ENCODE assay signal across 8 mouse cellular contexts in genomic region chr9:34995660-34996378, GRCm38 (mm10).
DNase-seq lines count a peak whose midpoint lies in the region; ATAC-seq and TF ChIP-seq lines count a peak whose summit lies in the region.

No protein-coding gene starts in this region.

- no peak overlapping the region for H3K4me2 ChIP-seq in forebrain, embryonic 14.5 days (ENCODE audit: low read length)

- peak; percentile 26 to 44 for DNase-seq in layer of hippocampus, adult 18-20 months (ENCODE audit: low spot score in 2 of 2)
- DNase-seq in layer of hippocampus, adult 9-10 months (ENCODE audit: low spot score): no peak
- peak; percentile 68 for DNase-seq in forebrain, embryonic 14.5 days (ENCODE audit: low spot score)
- DNase-seq in layer of hippocampus, adult 2 months (ENCODE audit: low spot score in 2 of 2): peak in 1 of 2 experiments; percentile 31
- DNase-seq in right cerebral cortex, adult 18-20 months: peak; percentile 60
- DNase-seq in heart, adult 2 months: no peak
- DNase-seq in heart, adult 18-20 months: no peak
- no peak for DNase-seq in adrenal gland, postnatal 4 days (ENCODE audit: low spot score in 2 of 2)

- peaks cover 28% of the 10 kb centered on the region for H3K4me1 ChIP-seq in forebrain, embryonic 14.5 days (ENCODE audit: control insufficient read depth, insufficient read depth, low read length)
- H3K4me1 ChIP-seq in heart, adult 2 months (ENCODE audit: control insufficient read depth, insufficient read depth, low read length): peaks cover 23% of the 10 kb centered on the region

- intact Hi-C loops in heart, adult 2 months (cut with DNase I): no loop called here

- no peak for TF ChIP-seq POLR2A in heart, adult 2 months (IDR thresholded peaks at IDR 0.05; ENCODE audit: insufficient read depth, low read depth, low read length)

- no peak for TF ChIP-seq EP300 in heart, adult 2 months (IDR thresholded peaks at IDR 0.05; ENCODE audit: insufficient read depth, low read depth, low read length)

- no peak for TF ChIP-seq CTCF in layer of hippocampus, adult 2 months (conservative IDR thresholded peaks at IDR 0.05)
- no peak for TF ChIP-seq CTCF in heart, adult 2 months (IDR thresholded peaks at IDR 0.05)

- no peaks in the 10 kb centered on the region for H3K36me3 ChIP-seq in forebrain, embryonic 14.5 days (ENCODE audit: control insufficient read depth, insufficient read depth, low read length)
- H3K36me3 ChIP-seq in heart, adult 2 months (ENCODE audit: control insufficient read depth, insufficient read depth, low read length): no peaks in the 10 kb centered on the region; the same call in 1 of the 2 replicates

- no peaks in the 10 kb centered on the region for H3K79me2 ChIP-seq in heart, adult 2 months (replicated peaks; ENCODE audit: control insufficient read depth, insufficient read depth, low read length)

- WGBS in forebrain, embryonic 14.5 days: 39% methylated on average over 15 of the region's 15 CpGs
- 81% methylated on average over 15 of the region's 15 CpGs for WGBS in heart, adult 2 months

- H3K27ac ChIP-seq in forebrain, embryonic 14.5 days (ENCODE audit: low read depth, low read length): no peak overlapping the region; the same call in 1 of the 2 replicates
- H3K27ac ChIP-seq in layer of hippocampus, adult 2 months: peak overlapping the region; percentile 85
- H3K27ac ChIP-seq in heart, adult 2 months: no peak overlapping the region

- H3K9me3 ChIP-seq in forebrain, embryonic 14.5 days (replicated peaks; ENCODE audit: control insufficient read depth, low read length): no peaks in the 10 kb centered on the region

- peak; percentile 81 for ATAC-seq in forebrain, embryonic 14.5 days

- no peaks in the 10 kb centered on the region for H3K27me3 ChIP-seq in forebrain, embryonic 14.5 days (replicated peaks; ENCODE audit: control insufficient read depth, insufficient read depth, low read length)
- no peaks in the 10 kb centered on the region for H3K27me3 ChIP-seq in heart, adult 2 months (ENCODE audit: control insufficient read depth, insufficient read depth, low read length)

- H3K9ac ChIP-seq in forebrain, embryonic 14.5 days (ENCODE audit: low read length): 0 out of 2 replicates have a peak overlapping the region, but pooled peaks have one; percentile 17
- no peak overlapping the region for H3K9ac ChIP-seq in heart, adult 2 months (ENCODE audit: low read depth, low read length)

- no peak overlapping the region for H3K4me3 ChIP-seq in forebrain, embryonic 14.5 days (ENCODE audit: low read depth, low read length)
- H3K4me3 ChIP-seq in layer of hippocampus, adult 2 months: no peak overlapping the region
- H3K4me3 ChIP-seq in heart, adult 2 months: no peak overlapping the region

Comparison
In these comparisons a context has a peak if more than half of its experiments do, and no peak if none do; other contexts are left out.
1. DNase-seq: peak in layer of hippocampus, adult 18-20 months (2 of 2), forebrain, embryonic 14.5 days (single experiment) and right cerebral cortex, adult 18-20 months (single experiment); none in layer of hippocampus, adult 9-10 months (single experiment), heart, adult 2 months (0 of 2), heart, adult 18-20 months (0 of 2) and adrenal gland, postnatal 4 days (0 of 2).